Mouse (Mus musculus) c-Kit-positive CD71-positive TER-119-negative erythroid progenitor cells, embryonic 14.5 days (primary cell): ENCODE results near the gene D430042O09Rik.

ENCODE experiments used
- DNase-seq: peaks from one replicate; pipeline ENCODE4 v3.0.0-alpha.2; 2013; ENCODE audit warnings: low read depth

D430042O09Rik gene

DNA sequence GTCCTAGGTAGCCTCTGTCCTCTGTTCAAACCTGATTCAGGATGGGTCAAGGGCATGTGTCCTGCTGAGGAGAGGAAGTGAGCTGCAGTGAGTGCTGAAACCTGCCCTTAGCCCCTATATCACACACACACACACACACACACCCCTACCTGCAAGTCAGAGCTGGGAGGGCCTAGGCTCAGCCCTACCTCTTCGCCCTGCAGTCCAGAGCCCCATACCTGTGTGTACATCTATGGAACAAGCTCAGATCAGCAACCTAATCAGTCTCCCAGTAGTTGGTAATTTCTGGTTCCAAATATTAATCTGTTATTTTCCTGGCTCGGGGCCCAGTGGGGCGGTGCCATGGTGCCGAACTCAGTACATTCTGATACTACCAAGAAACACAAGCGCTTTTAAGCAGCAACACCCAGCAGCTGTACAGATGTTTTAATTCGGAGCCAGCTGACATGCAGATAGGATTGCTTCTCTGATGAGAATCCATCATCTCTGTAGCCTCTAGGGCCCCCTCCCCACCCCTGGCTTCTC is 166.3 kb downstream of the D430042O09Rik start:
- no peak for DNase-seq

DNA sequence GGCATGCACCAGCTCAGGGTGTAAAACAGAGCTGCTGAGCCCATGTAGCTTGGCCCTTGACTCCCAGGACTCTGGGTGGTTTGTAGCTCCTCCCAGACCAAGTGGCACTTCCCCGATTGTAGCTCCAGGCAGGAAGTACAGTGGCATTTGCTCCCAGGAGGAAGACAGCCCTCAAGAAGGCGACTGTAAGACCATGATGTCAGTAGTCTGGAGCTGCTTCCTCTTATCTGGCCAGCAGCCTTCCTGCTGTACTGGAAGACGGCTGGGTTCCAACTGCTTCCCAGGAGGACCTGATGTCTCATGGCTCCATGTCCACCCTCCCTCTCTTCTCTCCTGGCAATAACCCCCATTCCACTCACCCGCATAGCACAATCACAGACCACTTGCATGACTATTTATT is 170.4 kb downstream of the D430042O09Rik start:
- DNase-seq: no peak

DNA sequence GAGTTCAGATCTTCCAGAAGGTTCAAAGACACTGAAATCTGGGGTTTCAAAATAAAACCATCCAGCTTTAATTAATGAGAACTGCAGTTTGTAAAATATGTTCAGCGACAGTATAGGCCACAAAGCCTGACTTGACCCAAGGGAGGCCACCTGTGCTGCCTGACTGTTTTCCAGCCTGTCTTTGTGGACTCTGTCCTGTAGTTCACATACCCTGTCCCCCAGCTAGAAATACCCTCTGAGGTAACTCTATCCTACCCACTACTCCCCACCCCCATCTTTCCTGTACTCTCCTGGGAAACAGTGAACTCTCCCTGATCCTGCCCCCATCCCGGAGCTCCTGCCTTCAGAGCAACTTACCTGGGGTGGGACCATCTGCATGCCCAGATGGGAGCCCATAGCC is 175.5 kb downstream of the D430042O09Rik start:
- DNase-seq: no peak

DNA sequence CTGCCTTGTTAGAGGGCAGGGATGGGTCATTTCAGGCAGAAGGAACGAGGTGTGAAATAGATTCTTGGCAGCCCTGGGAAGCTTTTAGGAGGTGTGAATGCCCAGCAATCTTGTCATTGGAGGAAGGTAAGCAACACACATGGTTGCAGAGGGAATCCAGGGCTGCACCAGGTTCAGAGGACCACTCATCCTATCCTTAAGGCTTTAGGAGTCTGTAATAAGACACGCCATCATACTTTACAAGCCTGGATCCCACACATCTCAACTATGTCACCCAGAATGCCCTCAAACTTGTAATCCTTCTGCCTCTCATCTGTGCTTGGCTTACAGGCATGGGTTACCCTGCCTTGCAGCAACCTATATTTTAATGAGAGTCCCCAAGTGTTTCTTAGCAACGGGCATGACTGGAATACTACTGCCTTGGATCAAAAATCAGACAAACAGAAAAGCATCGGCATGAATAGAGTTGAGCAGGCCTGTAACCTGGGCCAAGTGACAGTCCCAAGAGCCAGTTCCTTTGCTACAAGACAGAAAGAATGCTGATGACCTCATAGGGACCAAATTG is 178.5 kb downstream of the D430042O09Rik start:
- DNase-seq: no peak

DNA sequence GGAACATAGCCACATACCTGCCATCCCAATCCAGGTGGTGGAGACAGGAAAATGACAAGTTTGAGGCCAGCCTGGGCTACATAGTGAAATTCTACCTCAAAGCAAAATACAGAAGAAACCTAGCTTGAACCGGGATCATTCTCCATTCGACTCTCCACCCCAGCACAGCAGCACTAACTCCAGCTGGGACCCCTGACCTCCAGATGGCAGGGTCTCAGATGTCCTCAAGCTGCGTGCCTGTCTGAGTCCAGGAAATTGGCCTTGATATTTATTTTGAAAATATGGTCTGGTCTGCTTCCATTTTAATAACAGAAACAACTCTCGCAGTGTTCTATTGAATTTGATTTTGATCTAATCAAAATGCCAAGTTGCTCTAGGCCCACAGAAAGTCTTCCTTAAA is 179.4 kb downstream of the D430042O09Rik start:
- DNase-seq: no peak

DNA sequence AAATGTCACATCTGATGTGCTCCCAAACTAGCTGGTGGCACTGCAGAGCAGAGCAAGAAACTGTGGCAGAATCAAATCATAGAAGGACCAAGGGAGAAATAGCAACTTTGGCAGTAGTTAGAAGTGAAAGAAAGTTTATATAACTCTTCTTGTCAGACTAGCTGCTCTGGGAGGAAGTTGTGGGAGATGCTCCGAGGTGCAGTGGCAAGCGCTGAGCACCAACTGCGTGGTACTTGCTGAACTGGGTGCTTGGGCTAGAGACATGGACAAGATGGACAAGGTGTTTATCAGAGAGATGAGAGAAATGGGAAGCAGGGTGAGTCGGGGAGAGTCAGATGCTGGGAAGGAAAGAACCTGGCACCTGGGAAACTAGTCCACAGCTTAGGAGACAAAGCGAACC is 180.1 kb downstream of the D430042O09Rik start:
- DNase-seq: no peak

DNA sequence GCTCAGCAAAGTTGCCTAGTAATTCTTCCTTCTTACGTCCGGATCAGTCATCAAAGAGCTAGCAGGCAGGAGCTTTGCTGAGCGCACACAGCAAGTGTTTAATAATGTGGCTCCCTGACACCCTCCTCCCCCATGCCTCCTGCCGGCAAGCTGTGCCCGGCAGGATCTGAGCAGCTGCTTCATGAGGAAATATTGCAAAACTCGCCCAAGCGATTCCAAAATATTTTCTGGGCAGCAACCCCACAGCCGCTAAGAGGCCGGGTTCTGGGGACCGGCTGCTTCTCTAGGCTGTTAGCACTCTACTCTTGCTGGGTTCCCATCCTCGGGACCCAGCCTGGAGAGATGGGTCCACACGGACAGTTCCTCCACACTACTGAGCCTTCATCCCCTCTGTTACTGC is 180.7 kb downstream of the D430042O09Rik start:
- DNase-seq: no peak

DNA sequence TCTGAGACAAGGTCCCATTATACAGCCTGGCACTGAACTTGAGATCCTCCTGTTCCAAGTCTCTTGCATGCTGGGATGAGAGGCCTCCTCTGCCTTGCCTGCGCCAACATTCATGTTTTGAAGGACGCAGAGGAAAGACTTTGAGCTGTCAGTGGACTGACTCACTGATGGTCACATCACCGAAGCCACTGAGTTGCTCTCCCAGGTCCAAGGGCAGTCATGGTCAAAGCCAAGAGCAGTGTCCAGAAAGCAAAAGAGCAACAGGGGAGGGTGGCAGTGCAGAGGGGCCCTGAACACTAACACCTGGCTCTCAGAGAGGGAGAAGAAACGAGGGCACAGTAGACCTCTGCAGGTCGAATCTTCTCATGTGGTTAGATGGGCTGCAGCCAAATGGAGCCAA is 185.9 kb downstream of the D430042O09Rik start:
- no peak for DNase-seq

DNA sequence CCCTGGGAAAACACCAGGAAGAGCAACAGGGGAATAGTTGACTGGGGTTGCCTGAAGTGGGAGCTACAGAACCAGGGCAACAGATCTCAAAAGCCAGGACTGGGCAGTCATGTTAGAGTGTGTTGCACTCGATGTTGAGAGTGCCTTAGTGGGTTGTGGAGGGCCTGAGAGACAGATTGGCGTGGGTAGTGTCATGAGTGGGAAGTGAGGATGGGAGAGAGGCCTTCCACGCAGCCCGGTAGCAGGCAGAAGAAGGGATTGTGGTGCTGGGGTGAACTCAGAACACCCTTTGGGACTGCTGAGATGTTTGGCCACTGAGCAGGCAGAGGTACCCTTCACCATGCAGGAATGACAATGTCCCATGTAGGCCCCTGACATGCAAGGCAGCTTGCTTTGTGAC is 189.4 kb downstream of the D430042O09Rik start:
- no peak for DNase-seq

DNA sequence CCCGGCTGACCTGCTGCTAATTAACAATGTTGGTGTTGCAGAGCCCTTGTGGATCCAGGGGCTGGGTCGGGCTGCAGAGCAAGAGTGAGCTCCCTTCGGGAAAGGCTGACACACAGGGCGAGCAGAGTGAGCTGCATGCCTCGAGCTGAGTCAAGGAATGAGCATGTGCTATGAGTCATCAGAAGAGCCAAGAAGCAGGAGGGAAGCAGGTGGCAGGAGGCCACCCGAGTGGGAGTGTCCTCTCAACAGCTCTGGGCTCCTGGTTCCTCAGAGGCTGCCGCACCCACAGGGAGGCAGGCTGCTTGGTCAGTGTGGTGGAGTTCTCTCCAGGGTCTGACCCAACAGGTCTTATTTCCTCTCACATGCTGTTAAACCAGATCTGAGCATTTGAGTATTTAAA is 191.3 kb downstream of the D430042O09Rik start:
- DNase-seq: no peak

DNA sequence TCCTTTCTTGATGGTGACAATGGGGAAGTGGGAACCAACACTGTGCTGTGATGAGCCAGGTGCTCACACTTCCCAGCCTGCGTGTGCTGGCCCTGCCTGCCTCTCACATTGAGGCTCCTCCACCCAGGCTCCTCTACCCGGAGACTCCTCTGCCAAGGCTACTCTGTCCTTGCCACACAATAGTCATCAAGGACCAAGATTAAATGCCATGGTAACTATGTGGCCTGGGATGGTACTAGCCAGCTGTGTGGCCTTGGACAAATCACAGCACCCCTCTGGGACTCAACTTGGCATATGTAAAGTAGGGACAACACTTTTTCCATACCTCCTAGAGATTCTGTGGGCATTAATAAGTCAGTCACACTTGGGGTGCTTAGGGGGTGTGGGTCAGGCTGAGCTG is 192.2 kb downstream of the D430042O09Rik start:
- DNase-seq: no peak

DNA sequence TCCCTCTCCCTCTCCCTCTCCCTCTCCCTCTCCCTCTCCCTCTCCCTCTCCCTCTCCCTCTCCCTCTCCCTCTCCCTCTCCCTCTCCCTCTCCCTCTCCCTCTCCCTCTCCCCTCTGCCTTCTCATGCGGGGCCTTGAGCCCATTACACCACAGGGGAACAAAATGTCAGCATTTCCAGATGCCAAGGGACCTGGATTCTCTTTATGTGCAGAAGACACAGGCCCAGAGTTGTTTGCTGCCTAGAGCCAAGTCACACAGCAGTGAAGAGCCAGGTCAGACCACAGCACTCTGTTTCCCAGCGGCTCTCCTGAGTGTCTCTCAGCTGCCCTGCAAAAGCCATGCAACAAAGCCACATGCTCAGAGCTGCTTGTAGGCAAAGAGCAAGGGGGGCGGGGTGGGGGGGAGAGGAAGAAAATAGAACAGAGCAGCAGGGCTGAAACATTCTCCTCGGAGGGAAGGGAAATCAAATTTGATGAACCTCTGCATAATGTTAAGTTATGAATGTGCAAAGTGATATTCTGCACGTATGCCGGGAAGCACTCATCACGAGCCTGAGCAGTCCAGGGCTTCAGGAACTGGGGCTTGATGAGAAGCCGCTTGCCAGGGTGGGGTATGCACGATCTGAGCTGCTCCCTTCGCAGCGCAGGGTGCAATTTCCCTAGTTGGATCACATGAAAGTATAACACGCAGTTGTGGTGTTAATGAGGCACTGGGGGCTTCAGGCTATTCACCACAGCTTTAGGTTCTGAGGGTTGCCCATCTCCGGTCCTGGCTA is 192.9 kb downstream of the D430042O09Rik start:
- no peak for DNase-seq

DNA sequence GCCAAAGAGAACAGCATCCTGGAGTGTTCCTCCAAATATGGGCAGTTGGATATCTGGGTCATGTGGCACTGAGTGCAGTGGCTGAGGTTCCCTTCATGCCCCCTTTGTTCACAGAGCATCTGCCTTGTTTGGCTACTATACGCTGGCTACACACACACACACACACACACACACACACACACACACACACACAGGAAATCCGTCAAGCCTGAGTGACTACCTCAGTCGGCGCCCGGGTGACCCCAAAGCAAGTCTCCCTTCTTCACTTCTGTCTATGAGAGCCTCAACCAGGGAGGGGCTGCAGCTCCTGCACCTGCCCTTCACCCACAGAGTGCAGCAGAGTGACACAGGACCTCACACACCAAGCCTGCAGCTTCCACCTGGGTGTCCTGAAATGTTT is 213.1 kb downstream of the D430042O09Rik start:
- no peak for DNase-seq

DNA sequence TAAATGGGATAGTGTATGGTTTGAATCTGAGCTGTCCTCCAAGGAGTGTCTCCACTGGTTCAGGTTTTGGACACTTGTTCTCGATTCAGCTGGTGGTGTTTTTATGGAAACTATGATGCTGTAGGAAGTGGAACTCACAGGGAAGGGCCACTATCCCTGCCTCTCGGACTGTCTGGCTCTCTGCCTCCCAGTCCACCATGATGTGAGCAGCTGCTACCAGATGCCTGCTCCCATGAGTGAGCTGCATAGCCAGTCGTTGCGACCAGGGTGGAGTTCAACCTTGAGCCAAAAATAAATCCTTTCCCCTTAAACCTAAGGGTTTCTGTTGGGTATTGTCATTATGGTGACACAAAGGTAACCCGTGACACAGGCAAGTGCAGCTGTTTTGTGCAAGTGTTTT is 216.4 kb downstream of the D430042O09Rik start:
- DNase-seq: no peak
